Mouse (Mus musculus) adrenal gland, postnatal 25 days (tissue): ENCODE results near the gene Igsf21. TPM values are rescaled to one million over a fixed set of nuclear protein-coding genes. Genes with fewer than 3 reads are reported as not detected.

Source experiments
- DNase-seq: peaks from one replicate; pipeline ENCODE4 v3.0.0; 2021; ENCODE audit warnings: mixed read lengths
- total RNA-seq: library from RNA; stranded (reverse); gene quantifications from 2 replicates; pipeline ENCODE4 v1.2.3, GENCODE M21; 2021

The Igsf21 gene
- total RNA-seq, 1 experiment from 2014 or later, result 1.9 TPM

DNA sequence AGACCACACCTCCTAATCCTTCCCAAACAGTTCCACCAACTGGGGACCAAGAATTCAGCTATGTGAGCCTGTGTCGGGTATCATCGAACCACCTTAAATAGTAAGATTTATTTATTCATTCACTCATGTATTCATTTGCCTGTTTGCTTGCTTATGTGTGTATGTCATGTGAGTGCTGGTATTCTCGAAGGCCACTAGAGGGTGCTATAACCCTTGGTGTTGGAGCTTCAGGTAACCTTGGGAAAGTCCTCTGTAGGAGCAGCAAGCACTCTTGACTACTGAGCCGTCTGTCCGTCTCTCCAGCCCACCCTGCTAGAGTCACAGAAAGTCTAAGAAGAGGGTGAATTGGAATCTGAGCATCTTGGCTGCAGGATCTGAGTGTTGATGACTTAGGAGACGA is 103.4 kb downstream of the Igsf21 start:
- no peak for DNase-seq

DNA sequence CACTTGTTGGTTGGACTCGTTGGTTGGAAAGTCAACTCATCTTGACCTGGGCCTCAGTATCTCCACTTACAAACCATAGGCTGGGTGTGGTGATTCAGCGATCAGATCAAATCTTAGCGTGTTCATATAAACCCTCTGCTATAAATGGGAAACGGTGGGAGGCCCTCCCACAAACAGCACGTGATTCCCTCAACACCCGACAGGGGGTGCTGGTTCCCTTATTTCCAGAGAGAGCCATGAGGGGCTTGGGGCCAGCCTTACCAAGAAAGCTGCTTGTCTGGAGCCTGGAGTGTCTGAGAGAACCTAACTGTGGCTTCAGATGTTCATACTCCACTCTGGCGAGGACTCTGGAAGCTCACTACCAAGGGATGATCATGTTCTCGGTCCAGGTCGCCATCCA is 106.1 kb downstream of the Igsf21 start:
- DNase-seq, result no peak

DNA sequence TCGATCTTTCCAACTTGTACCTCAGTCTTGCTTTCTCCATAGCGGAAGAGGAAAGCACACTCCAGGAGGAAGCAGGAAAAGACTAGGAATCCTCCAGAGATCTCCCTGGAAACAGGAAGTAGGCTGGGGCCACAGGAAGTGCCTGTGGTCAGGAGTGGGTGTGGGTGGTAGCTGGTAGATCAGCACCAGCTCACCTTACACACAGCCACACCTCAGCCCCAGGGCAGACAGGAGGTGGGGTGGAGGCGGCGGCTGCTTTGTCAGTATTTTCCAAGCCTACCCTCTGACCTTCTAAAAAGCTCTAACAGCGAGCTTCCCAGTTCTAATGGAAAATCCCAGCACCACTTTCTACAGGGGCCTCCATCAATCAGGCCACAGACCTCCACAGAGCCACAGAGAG is 107.7 kb downstream of the Igsf21 start:
- DNase-seq, result no peak

DNA sequence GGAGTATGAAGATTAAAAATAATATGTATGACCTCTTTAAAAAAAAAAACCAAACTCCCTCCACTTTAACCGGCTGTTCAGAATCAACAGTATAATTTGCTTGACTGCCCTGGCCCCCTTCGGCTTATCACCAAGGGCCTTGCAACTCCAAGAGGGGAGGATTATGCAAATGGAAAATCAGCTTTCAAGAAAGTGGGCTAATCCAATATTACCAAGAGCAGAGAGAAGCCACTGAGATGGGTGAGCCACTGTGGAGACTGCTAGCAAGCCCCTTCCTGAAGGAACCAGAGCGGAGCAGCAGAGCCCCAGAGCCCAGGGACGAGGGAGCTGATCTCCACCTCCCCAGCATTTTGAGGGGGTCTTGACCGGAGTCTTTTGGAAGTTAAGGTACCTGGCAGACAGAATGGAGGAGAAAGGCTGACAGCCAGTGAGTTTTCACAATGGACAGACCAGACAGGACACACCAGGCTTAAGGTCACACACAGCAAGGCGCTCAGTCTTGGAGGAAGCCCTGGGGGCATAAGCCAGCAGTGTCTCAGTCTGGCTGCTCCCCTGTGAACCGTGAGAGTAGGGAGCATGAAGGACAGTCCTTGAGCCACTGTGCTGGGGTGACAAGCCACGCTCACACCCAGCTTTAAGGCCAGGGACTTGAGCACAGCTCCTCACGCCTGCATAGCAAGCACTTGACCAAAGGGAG is 114.8 kb downstream of the Igsf21 start:
- no peak for DNase-seq

DNA sequence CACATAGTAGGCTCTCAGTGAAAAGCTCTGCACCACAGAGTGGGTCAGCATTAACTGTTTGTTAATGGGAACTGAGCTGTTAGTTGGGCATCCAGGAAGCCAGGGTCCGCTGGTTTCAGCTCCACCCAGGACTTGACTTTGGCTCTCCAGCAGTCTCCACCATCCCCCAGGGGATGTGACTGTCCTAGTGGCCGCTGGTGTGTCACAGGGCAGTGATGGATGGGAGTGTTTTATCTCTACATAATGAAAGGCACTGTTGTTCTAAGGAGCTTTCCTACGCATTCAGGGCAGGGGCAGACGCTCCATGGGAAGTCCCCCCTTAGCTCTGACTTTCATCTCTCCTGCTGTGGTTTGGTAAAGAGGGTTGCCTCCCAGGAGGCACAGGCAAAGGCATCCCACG is 115.4 kb downstream of the Igsf21 start:
- no peak for DNase-seq

DNA sequence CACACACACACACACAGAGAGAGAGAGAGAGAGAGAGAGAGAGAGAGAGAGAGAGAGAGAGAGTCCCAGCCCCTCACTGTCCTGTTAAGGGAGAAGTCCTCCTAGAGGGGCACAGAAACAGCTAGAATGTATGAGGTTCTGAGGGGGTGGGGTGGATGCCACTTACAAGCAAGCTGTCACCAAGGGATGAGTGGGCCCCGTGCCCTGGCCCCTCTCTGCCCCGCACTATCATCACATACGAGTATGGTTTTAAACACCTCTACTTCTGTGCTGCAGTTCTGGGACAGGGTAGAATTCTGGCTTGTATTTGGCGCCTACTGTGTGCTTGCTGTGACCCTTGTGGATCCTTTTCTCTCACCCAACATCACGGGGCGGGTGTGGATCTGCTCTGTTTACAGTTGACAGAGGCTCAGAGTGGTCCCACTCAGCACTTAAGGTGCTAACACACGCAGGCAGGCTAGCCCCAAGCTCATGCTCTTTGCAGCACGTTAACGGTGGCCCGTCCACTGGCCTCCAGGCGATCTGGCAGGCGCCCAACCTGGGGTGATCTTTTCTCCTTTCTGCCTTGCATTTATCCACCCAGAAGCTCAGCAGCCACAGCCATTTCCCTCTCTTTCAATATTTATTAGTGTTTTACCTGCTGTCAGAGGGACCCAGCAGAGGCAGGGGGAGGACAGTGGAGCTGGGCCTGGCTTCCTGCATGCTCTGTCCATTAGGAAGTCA is 116.9 kb downstream of the Igsf21 start:
- DNase-seq, result no peak

DNA sequence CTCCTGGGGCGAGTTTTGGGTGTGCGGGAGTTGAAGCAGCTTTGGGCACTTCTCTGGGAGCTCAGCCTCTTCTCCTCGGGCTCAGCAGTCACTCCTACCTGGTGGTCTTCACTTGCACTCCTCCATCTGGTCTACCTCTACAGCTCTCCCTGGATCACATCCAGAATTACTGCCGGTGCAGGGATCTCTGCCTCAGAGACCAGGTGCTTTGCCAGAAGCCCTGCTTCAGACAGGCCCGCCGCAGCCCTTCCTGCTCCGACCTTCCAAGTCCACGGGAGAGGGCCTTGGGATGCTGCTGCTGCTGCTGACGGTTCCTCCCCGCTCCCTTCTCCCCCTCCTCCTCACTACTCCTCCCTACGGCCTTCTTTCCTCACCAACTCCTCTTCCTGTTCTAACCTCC is 118.5 kb downstream of the Igsf21 start:
- no peak for DNase-seq

DNA sequence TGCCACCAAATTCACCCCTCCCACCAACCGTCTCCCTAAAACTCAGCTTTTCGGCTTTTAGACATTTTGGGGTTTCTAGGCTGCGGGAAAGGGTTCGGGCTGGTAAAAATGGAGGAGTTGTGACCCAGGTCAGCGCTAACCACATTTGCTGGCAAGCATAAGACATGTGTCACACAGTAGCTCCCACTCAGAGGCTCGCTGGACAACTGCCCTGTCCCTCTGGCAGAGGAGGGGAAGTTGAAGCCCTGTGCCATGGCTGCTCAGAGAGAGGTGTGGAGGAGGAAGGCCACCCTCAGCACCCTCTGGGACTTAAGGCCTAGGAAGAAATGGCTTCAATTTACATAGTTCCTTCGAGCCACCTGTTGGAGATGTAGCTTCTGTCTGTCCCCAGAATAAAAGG is 120.8 kb downstream of the Igsf21 start:
- DNase-seq, result no peak

DNA sequence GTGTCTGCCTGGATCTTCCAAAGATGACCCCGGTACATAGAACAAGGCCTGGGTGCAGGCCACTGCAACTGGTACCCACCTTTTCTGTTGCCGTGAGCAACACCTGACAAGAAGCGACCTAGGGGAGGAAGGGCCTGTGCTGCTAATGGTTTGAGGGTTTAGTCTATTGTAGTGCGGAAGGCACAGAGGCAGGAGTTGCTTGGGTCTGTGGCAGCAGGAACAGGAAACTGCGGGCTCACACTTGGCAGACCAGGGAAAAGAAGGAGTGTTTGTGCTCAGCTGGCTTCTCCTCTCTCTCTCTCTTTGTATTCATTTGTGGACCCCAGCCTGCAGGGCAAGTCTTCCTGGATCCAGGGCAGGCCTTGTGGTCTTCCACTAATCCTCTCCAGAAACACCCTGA is 124.0 kb downstream of the Igsf21 start:
- DNase-seq, result no peak

DNA sequence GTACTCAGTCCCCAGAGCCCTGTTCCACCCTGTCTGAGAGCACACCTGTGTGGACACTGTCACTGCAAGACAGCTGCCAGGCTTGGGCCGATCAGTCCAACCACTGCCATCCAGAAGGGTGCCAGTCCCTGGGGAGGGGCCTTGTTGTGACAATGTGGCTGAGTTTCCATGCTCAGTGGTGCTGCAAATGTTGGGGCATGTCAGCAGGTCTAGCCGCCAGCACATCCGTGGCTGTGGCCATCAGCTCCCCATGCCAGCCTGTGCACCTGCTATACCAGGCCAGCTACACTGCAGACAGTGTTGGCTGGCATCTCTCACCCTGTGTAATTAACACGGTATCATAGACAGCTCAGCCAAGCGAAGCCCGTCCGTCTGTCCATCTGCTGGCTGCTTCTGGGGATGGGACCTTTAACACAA is 129.3 kb downstream of the Igsf21 start:
- DNase-seq, result no peak

DNA sequence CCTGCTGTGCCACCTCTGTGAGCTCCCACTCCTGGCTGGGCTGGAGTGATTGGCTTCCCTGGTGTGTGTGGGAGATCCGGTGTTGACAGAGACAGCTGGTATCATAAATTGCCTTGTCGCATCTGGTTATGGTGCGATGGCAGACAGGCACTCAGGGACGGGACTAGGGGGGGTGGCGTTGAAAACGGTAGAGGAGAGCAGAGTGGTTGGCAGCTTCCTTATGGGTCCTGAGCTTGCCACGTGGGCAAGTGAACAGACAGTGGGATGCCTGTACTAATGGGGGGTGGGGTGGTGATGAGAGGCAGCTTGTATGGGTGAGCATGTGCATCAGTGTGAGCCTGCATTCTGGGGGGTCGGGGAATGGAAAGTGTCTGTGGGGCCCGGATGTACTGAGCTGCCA is 130.8 kb downstream of the Igsf21 start:
- DNase-seq, result no peak

DNA sequence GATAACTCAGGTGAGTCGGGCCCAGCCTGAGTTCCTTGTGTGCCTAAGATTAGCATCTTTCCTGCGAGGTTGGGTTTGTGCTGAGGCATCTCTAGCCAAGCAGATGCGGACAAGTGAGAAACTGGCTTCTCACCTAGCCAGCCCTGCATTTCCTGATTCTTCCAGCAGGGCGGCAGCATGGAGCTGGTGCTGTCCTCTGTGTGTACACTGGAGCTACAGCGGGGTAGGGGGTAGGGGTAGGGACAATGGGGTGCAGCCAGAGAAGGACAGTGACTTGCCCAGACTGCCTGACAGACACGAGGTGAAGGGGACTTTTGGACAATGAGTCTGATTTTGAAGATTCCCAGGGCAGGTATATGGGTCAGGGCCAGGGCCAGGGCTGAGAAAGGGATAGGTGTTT is 131.5 kb downstream of the Igsf21 start:
- DNase-seq, result no peak

DNA sequence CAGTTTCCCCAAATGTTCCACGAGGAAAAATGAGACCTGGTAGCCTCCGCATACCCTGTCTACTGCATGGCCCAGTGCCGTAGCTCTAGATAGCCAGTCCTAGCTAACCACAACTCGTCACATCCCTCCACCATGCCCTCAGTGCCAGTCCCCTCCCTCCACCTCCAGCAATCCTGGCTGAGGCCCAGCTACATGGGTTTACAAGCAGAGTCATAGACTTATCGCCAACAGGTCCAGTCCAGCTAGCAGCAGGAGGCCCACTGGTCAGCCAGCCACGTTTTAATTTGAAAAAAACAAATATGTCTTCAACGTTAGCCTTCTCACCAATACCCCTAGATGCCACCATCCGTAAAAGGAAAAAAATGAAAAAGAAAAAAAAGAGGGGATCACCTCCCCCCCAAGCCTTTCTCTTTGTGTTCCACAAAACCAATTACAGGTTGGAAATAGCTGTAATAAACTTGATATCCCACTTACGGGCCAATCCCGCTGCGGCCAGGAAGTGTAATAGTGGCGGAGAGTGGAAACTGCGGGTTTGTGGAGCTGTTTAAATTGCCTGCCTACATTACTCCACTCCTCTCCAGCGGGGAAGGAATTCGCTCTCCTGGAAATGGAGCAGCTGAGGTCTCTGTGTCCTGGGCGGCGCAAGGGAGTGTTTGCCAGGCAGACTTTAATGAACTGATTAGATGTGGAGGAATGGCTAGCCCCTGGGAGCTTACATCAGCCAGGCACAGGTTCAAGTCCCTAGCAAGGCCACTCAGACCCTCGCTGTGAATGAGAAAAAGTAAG is 132.7 kb downstream of the Igsf21 start:
- DNase-seq, result no peak

DNA sequence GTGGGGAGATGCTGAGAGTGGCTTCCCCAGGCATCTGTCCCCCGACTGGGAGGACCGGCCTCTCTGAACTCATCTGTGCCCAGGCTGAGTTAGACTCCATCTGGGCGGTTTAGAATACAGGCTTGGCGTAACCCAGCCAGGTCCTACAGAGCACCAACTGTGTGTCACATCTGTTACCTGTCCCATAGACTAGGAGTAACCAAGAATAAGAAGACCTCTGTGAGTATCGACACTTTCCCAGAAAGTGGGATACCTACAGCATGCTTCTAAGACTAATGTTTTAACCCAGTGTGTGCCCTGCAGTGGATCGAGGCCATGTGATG is 137.0 kb downstream of the Igsf21 start:
- no peak for DNase-seq

DNA sequence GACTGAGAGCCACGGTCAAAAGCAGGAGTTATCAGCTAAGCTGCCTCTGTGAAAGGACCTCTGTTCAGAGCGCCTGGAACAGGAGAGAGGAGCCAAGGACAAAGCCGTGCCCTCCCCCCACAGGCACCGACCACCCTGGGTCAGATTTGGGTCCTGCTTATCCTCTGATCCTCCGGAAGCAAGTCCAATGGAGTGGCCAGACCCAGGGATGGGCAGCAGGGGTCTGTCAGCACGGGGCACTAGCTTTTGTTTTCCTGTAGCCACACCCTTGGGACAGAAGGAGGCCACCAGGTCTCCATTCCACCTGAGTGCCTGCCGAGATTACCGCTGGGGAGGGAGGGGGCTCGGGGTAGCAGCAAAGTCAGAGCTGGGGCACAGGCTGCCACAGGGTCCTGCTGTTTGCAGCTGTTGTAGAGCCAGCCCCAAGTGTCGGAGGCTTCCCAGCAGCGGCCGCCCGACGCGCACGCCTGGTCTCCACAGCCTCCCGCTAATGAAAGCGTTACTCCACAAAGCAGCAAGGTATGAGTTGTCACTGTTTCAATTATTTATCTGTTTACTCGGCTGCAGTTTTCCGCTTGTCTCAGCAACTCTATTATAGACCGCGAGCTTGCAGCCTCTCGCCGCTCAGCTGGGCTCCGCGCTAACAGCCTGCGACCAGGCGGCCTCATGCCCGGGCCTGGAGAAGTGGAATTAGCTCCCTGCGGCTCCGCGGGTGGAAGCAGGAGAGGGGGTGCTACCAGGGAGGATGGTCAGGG is 137.5 kb downstream of the Igsf21 start:
- DNase-seq, result no peak

DNA sequence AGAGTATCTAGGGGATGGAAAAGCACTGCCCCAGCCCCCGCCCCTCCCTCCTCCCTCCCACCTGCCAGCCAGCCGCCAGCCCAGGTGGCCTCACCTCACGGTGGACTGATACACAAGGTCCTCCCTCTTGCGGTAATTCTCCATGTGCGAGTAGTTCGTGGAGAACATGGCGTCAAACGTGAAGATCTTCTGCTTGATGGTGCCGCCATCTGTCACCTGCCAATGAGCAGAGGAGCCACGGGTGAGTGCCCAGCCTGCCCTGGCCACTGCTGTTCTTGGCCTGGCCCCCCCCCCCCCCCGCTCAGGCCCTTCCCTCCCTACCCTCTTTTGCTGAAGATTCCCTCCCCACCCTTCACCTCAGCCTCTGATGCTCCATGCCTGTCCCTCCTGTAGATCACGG is 139.4 kb downstream of the Igsf21 start:
- no peak for DNase-seq

DNA sequence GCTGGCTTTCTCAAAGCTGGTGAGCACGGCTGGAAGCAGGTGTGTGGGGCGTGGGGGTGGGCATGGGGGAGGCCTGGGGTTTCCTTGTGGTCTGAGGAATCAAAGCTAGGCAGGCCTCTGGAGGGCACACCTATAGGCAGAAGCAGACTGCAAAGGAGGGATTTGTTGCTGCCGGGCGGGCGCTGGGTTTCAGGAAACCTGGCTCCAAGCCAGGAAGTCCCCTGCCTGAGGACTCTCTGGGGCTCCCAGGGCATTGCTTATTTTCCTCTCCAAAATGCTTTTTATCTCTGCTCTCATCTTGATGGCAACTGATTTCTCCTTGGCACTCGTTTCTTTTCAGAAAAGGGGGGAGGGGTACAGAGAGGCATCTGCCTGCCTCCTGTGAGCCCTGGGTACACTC is 141.8 kb downstream of the Igsf21 start:
- DNase-seq, result no peak

DNA sequence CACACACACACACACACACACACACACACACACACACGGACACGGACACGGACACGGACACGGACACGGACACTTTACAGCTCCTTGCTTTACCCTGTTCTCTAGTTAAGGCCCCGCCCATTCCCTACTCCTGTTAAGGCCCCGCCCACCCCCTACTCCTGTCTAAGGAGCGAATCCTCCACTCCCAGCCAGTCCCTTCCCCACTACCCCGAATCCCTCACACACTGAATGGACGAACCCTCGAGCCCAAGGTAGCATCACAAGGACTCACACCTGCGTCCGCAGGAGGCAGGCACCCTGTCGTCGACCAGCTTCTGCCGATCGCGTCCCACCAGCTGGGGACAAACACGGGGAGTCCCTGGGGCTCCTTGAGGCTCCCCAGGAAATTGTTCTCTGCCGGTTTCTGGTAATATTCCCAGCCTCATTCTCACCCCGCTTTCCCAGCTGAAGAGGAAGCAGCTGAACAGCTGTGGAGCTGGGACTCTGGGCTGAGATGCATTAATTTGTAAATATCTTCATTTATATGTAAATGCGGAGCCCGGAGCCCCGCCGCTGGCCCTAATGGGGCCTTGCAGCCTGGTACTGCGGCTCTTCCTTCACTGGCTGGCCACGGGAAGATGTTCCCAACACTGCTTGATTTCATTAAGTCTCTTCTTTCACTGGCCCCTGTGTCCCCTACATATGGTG is 143.1 kb downstream of the Igsf21 start:
- no peak for DNase-seq

DNA sequence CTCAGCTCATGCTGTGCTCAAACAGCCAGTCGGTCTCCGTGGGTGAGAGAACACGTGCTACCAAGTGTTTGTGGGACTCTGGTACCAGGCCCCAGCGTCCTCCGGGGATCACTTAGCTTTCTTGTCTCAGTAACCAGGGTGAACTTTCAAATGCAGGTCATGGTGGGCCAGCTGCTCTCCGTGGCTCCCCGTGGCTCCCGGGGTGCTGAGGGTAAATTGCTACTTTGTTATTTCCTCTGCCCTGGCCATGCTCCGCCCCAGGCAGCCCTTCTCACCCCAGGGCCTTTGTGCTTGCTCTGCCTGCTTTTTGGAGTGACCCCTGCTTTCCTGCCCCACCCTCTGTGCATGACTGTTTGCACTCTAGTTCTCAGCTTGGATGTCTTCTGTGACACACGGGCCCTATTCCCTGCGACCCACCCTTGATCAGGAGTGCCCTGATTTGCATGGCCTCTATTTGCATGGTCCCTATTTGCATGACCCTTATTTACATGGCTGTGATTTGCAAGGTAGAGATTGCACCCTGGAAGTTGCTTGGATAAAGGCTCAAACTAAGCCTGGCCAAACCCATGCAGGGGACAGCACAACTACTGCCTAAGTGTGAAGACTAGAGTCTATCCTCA is 143.9 kb downstream of the Igsf21 start:
- DNase-seq, result no peak

DNA sequence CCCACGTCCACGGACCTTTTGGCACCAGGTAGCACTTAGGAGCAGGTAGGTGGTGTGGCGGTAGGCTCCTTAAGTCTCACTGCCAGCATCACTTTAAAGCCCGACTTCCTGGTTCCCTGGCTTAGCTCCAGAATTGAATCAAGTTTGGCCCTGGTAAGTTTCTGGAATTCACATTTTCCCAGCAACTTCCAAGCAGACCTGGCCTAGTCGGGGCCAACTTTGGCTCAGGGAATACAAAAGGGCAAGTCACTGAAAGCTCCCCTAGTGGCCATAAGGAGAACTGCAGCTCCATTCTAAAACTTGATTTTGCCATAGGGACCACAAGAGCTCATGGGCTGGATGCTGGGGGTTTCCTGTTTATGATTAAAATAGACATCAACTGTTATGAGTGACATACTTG is 145.5 kb downstream of the Igsf21 start:
- DNase-seq, result no peak

DNA sequence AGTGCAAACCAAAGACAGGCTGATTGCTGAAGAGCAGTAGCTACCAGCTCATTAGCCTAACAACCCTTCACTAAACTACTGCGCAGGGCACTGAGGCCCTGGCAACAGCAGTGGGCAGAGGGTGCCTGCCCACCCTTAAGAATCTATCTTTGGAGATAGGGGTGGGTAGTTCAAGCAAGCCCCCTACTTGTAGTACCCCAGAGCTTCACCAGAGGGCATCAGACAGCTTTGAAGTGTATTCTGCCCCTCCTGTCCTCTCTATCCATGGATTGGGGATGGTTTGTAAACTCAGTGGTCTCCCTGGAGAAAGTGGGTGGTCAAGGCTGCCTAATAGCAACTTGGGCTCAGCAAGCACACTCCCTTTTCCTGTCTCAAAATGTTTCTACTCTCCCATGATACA is 146.4 kb downstream of the Igsf21 start:
- no peak for DNase-seq

DNA sequence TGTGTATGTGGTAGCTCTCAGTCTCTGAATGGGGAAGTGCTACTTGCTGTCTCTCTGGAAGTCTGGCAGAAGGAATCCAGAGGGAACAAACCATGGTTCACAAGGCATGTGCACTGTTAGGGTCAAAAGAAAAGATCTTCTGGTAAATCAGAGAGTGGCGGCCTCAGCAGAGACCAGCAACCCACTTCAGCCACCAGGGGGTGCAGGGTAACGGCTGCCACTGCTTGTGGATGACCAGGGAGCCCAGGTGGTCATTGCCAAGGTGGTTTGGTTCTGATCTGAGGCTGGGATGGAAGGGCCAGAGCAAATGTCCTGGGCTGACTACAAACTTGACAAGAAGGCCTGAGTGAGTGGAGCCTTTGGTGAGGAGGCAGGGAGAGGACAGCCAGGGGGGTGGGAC is 150.3 kb downstream of the Igsf21 start:
- no peak for DNase-seq
